ENCODE assay signal across 18 mouse cellular contexts in the genomic region with DNA sequence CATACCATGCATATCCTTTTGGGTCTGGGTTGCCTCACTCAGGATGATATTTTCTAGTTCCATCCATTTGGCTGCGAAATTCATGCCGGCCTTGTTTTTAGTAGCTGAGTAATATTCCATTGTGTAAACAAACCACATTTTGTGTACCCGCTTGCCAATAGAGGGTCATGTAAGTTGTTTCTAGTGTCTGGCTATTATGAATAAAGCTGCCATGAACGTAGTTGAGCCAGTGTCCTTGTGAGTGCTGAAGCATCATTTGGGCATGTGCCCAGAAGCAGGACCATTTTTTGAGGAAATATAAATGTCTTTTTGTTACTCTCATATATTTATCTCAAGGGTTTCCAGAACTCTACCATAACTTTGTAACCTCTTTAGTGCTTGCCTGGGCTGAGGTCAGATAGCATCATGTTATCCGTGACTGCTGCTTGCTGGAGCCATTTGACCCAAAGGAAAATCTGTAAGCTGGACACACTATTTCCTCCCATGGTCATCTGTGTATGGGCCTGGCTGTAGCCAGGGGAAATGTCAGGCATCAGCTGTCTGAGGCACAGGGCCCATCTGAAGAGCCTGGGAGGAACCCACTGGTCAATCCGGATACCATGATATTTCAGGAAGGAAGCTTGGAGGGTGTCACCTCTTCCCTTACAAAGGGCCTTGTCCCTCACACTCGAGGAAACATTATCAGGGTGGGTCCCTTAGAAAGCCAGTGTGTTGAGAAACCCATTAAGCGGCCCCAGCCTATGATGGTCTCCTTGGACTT.
DNase-seq lines count a peak whose midpoint lies in the region; ATAC-seq and TF ChIP-seq lines count a peak whose summit lies in the region.
"Had no signal": no experiment of that assay in that cellular context is flagged by ENCODE, and none has a peak within 500 bp of the region (broad histone marks: within the 10 kb centered on the region; RNA-seq: fewer than 3 reads in every experiment).

No protein-coding gene starts in this region.

- no peak overlapping the region for H3K9ac ChIP-seq in heart, embryonic 13.5 days
- H3K9ac ChIP-seq in lung, postnatal 0 days (replicated peaks; ENCODE audit: low read depth) = no peak overlapping the region
- H3K9ac ChIP-seq: midbrain, embryonic 15.5 days; neural tube, embryonic 13.5 days had no signal

- H3K4me3 ChIP-seq in gastrocnemius, adult 2 months = no peak overlapping the region
- no peak overlapping the region for H3K4me3 ChIP-seq in heart, embryonic 13.5 days
- no peak overlapping the region for H3K4me3 ChIP-seq in lung, postnatal 0 days (ENCODE audit: low read depth, low read length)
- H3K4me3 ChIP-seq: erythroblast, embryonic 14.5 days; midbrain, embryonic 15.5 days; neural tube, embryonic 13.5 days had no signal

- no peak for DNase-seq in gastrocnemius, adult 2 months
- no peak for DNase-seq in gastrocnemius, postnatal 4 days (ENCODE audit: low spot score in 2 of 2)
- peak; percentile 38 to 54 for DNase-seq in kidney, adult 8-10 months
- no peak for DNase-seq in kidney, adult 18-20 months
- DNase-seq in lung, postnatal 0 days (ENCODE audit: low spot score) = peak; percentile 80
- no peak for DNase-seq in retina, postnatal 1 day
- no peak for DNase-seq in MN1 (ENCODE audit: low spot score)
- DNase-seq: B cell, adult 2 months; cerebellum, adult 18-20 months; layer of hippocampus, adult 9-11 months; right cerebral cortex, adult 18-20 months; thymus, postnatal 36 days had no signal

- ATAC-seq in heart, embryonic 13.5 days (ENCODE audit: extremely low read depth, insufficient number of reproducible peaks, low FRiP score, low TSS enrichment) = no peak
- peak; percentile 70 for ATAC-seq in lung, postnatal 0 days
- ATAC-seq: inflammation-experienced regulatory T-cells, adult 6 months; midbrain, embryonic 15.5 days had no signal

- H3K4me1 ChIP-seq in heart, embryonic 13.5 days = peaks cover 46% of the 10 kb centered on the region
- H3K4me1 ChIP-seq in lung, postnatal 0 days (ENCODE audit: insufficient read depth, low read depth, low read length) = peaks cover 15% of the 10 kb centered on the region; the same call in 1 of the 2 replicates
- H3K4me1 ChIP-seq: midbrain, embryonic 15.5 days had no signal

- H3K4me2 ChIP-seq in heart, embryonic 13.5 days = no peak overlapping the region
- H3K4me2 ChIP-seq in lung, postnatal 0 days (replicated peaks; ENCODE audit: low read depth, low read length) = no peak overlapping the region
- H3K4me2 ChIP-seq: midbrain, embryonic 15.5 days; neural tube, embryonic 13.5 days had no signal

- no peaks in the 10 kb centered on the region for H3K36me3 ChIP-seq in heart, embryonic 13.5 days
- H3K36me3 ChIP-seq in lung, postnatal 0 days (ENCODE audit: insufficient read depth, low read length) = no peaks in the 10 kb centered on the region
- H3K36me3 ChIP-seq: midbrain, embryonic 15.5 days; neural tube, embryonic 13.5 days had no signal

- H3K27ac ChIP-seq in gastrocnemius, adult 2 months = peak overlapping the region; percentile 79
- H3K27ac ChIP-seq in heart, embryonic 13.5 days (replicated peaks) = peak overlapping the region; percentile 26; the same call in 1 of the 2 replicates
- peak overlapping the region; percentile 85 for H3K27ac ChIP-seq in lung, postnatal 0 days (ENCODE audit: low read length)
- H3K27ac ChIP-seq: macrophage; midbrain, embryonic 15.5 days; neural tube, embryonic 13.5 days had no signal

- TF ChIP-seq CTCF in gastrocnemius, adult 2 months (IDR thresholded peaks at IDR 0.05) = no peak
- no peak for TF ChIP-seq CTCF in lung, postnatal 0 days (IDR thresholded peaks at IDR 0.05)

- intact Hi-C loops in gastrocnemius, adult 2 months (cut with DNase I) = no loop called here

- H3K27me3 ChIP-seq in heart, embryonic 13.5 days (replicated peaks) = peaks cover 21% of the 10 kb centered on the region
- no peaks in the 10 kb centered on the region for H3K27me3 ChIP-seq in lung, postnatal 0 days (replicated peaks; ENCODE audit: insufficient read depth, low read length)
- H3K27me3 ChIP-seq: midbrain, embryonic 15.5 days; neural tube, embryonic 13.5 days had no signal

- TF ChIP-seq EP300 in lung, postnatal 0 days (IDR thresholded peaks at IDR 0.05) = peak; percentile 92

- 74% methylated on average over 8 of the region's 8 CpGs for WGBS in heart, embryonic 13.5 days
- WGBS in lung, postnatal 0 days = 62% methylated on average over 8 of the region's 8 CpGs

- H3K9me3 ChIP-seq in heart, embryonic 13.5 days = no peaks in the 10 kb centered on the region
- no peaks in the 10 kb centered on the region for H3K9me3 ChIP-seq in lung, postnatal 0 days (ENCODE audit: low read length)
- H3K9me3 ChIP-seq: midbrain, embryonic 15.5 days; neural tube, embryonic 13.5 days had no signal

Comparison
In these comparisons a context has a peak if more than half of its experiments do, and no peak if none do; other contexts are left out.
1. DNase-seq: peak in kidney, adult 8-10 months (2 of 2) and lung, postnatal 0 days (single experiment); none in gastrocnemius, adult 2 months (single experiment), gastrocnemius, postnatal 4 days (0 of 2), kidney, adult 18-20 months (single experiment), retina, postnatal 1 day (single experiment) and MN1 (single experiment).
2. H3K27ac ChIP-seq: peak in every context shown above with its lines; median percentile 85 in lung, postnatal 0 days; 79 in gastrocnemius, adult 2 months; 26 in heart, embryonic 13.5 days.